Mouse (Mus musculus) c-Kit-negative CD71-positive TER-119-positive erythroid progenitor cells, embryonic 14.5 days (primary cell): ENCODE data around the gene Pde12.
"Not testable (repeated sequence)": the region's sequence is repeated elsewhere in the genome, so short reads cannot be mapped to it uniquely, and the experiment has no call there.

Experiments
- DNase-seq: peaks from one replicate; pipeline ENCODE4 v3.0.0-alpha.2; 2013; ENCODE audit warnings: low read depth, low spot score

The Pde12 gene

DNA sequence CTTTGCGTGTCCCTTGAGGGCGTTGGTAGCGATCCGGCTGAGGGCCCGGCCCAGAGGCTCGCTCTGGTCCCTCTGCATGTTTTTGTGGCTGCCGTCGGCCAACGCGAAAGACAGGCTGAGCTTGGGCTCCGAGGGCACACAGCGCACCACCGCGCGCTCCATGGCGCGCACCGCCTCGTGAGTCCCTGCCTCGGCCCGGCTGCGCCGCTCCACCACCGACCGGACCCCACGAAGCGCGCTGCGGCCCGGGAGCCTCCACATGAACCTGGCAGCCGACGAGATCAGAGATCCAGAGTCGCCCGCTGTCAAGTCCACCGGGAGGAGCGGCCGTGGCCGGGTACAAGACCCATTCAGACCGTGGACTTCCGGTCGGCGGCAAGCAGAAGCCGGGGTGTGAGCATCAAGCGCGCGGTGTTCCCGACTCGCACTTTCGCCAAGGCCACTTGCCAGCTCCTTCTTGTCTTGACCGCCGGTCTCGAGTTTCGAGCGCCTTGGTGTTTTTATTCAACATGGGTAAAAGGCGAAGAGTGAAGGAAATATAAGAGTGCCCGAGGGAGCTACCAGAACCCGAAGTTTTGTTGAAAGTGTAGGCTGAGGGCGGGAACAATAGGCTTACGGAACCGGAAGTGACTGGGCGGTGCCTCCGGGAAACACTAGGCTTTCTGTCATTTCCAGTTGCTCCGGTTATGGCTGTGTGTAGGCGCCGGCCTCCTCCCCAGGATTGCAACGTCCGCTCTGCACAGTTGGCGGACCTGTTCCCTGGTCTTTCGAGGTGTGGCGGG lies at the start of gene Pde12:
Gene Pde12, minus strand, starts transcription at position 592 of the 782 bp plus-strand sequence.
- DNase-seq = peak; percentile 88

DNA sequence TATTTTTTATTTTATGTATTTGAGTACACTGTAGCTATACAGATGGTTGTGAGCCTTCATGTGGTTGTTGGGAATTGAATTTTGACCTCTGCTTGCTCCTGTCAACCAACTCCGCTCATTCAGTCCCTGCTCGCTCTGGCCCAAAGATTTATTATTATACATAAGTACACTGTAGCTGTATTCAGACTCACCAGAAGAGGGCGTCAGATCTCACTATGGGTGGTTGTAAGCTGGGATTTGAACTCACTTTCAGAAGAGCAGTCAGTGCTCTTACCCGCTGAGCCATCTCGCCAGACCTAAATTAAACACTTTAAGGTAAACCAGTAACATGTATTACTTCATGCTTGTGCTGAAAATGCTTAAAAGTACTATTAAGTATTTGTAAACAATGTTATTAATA lies 35.6 kb upstream of the Pde12 start:
- DNase-seq = not testable (repeated sequence)

DNA sequence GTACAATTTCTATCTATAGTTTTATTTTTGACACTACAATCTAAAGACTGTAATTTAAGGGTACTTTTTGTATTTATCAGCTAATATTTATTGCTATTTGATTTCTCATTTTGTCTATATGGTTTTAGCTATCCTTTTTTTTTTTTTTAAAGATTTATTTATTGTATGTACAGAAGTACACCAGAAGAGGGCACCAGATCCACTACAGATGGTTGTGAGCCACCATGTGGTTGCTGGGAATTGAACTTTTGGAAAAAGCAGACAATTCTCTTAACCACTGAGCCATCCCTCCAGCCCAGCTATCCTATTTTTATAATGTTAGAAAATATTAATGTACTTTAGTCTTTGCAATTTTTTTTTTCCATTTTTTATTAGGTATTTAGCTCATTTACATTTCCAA lies 28.2 kb upstream of the Pde12 start:
- no peak for DNase-seq

DNA sequence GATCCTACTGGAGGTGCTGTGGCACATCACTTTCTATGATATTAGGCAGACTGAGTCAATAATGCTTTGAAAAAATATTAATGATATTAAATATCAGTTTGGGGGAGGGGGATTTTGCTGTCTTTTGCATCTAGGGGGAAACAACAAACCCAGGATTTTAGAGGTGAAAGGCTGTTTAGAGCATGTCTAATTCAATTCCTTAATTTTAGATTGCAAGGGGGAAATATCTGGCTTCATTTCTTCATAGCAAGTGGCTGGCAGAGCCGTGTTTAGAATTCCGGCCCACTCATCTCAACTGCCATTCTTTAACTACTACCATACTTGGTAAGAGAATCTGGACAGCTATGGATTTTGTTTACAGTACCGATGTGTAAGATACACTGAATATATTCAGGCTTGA lies 23.3 kb upstream of the Pde12 start, which contains the start of gene Dnah12:
Gene Dnah12, plus strand, starts transcription at position 301 of the 400 bp plus-strand sequence.
- DNase-seq = no peak

DNA sequence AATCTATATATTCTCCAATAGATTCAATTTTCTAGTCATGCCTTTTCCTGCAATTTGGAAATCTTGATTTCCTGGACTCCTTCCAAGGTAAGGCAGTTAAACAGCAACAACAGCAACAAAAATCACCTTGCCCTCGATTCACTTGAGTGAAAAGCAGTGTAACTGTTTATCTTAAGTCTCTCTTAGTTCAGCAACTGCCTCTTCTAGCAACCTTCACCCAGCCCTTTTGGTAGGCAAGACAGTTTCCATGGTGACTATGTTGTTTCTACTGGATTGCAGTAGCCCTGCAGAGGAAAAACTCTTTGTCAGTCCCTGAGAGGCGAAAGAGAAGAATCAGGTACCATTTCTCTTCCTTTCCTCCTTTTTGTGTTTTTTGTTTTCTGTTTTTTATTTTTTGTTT lies 21.7 kb upstream of the Pde12 start:
- DNase-seq = no peak

DNA sequence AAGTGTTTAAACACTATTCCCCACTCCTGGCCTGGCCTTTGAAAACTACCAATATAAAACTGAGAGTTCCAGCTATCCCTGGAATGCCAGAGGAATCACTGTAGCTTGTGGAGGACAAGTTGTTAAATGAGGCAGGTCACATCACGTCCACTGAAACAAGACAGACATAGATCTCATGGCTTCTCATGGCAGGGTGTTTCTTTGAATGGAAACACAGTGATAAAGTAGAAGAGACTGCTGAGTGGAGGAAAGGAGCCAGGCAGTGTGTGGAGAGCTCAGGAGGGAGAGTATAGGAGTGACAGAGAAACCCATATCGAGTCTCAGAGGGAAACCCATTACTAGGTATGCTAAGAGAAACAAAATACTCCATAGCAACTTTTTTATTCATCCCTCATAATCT lies 21.0 kb upstream of the Pde12 start:
- no peak for DNase-seq

DNA sequence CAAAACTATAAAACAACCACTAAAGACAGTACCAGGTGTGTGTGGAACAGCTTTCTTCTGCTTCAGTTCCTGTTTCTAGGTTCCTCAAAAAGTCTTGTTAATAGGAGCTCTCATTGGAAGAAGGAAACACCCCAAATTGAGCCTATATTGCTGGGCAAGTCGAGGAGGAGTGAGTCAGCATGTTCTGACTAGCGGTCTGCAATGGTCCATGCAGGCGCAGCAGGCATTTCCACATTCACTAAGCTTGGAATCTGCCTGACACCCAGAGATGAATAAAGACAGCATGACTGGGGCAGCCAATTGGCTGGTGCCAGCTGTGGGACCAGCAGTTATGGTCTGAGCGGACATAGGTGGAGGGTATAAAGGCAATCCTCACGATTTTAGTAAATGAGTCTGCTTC lies 6.1 kb upstream of the Pde12 start:
- peak; percentile 51 for DNase-seq

DNA sequence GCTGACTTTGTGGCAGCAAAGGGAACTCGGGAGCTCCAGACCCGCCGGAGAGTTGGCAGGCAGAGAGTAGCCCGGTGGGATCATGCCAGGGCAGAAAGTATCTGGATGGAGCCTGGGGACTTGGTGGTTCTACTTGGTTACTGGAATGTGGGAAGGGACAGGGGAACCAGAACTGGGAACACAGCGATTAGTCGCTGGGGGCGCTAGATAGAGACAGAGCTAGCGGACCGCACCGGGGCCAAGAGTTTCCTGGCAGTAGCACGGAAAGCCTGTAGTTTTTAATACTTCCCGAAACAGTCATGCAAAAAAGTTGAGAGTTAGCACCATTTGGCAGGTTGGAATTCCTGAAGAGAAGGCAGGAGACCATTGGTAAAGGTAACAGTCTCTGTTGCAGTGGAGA lies 5.7 kb upstream of the Pde12 start:
- peak; percentile 24 for DNase-seq

DNA sequence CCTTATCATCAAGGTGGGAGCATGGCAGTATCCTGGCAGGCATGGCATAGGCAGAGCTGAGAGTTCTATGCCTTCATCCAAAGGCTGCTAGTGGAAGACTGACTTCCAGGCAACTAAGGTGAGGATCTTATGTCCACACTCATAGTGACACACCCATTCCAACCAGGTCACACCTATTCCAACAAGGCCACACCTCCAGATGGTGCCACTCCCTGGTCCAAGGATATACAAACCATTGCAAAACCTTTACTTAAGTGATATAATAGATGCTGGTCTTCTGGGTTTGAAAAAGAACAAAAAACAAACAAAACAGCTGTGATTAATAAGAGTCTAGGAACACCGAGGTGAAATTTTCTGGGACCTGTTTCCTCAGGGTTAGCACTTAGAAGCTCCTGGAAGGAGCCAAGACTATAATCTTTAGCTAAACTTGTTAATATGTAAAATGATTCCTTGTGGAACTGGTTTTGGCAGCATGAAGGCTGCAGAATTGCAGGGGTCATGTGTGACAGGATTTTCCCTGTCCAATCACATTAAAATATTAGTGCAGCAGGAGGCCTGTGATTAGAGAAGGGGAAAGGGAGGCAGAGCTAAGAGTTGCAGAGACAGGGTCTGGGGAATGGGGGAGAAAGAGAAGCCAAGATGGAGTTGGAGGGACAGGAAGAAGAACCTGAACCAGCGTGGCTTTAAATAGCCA lies 4.9 kb upstream of the Pde12 start:
- DNase-seq = not testable (repeated sequence)

DNA sequence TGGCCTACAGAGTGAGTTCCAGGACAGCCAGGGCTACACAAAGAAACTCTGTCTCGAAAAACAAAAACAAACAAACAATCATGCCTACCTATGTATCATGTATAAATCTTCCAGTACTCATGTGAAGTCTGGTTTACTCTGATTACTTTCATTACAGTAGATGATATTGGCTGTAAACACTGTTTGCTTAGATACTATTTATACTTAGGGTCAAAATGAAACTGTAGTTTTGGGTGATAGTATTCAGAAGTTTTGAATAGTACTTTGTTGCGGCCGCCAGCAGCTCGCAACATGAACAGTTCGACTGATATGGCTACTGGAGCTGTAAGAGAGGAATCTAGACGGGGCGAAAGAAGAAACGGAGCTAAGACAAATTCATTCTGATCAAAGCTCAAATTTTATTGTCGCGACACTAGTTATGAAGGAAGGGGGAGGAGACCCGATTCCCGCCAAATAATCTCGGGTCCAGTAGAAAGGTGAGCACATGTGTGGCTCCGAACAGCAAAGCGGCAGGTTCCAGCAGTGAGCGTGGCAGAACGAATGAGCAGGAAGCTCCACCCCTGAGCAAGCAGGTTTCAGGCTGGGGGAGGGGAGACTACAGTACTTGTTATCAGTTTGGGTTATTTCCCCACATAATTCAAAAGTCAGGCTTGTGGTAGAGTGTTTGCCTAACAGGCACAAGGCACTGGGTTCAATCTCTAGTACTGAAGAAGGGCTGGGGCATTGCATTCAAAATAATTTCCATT lies 2.4 kb upstream of the Pde12 start:
- not testable (repeated sequence) for DNase-seq

DNA sequence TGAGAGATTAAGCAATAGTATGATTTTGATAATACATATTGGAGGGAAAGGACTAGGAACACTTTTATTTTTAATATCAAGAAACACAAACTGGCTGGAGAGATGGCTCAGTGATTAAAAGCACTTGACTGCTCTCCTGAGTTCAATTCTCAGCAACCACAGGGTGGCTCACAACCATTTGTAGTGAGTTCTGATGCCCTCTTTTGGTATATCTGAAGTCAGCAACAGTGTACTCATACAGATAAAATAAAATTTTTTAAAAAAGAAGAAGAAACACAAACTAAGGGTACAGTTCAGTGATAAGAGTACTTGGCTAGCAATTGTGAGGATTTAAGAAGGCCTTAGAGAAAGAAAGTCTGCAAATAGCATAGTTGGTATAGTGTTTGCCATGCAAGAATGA lies 1.3 kb upstream of the Pde12 start:
- DNase-seq = no peak

DNA sequence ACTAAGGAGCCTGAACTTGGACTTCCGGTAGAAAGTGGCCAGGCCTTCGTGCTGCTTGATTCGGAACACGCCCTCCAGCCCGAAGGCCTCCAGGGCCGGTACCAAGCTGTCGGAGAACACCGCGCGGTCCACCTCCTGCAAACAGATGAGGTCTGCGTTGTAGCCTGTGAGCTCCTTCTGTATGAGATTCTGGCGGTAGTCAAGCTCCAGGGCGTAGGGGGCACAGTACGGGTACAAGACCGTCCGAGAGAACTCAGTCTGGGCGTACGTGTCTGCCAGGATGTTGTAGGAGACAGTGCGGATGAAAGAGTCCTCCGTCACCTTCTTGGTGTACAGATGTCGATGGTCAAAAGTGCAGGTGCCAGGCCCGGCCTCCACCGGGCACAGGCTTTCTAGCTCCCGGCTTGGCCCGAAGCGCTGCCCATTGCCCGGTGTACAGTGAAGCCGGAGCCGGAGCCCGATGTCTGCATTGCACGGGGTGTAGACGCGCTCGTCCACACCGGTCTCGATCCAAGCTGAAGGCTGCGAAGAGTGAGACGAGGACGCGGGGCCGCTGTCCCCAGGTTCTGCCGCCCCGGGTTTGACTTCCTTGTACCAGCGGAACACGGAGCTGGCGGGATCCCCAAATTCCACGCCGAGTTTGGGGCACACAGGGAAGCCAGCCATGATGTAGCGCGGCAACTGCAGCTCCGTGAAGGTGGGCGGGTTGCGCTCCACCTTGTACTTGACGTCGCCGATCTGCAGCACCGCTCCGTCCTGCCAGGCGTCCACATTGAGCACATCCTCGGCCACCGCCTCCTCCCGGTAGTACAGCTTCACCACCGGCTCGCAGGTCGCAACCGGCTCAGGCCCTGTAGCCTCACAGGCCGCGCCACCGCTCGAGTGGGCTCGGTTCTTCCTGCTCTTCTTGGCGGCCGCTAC lies 1.1 kb downstream of the Pde12 start:
- peak; percentile 52 for DNase-seq

DNA sequence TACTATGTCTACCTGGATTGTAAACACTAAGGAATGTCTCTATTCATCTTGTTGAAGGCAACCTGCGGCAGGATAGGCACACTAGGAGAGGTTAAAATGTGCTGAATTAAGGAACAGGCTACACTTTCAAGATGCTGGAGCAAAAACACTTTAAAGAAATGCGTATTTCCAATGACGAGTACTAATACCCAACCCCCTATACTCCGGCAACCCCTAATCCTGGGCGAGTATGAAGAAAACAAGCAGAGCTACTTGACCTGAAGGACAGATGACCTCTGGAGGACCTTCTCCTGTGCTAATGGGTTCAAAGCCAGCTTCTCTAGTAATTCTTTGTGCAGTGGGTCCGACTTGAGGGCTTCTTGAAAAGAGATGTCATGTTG lies 1.7 kb downstream of the Pde12 start:
- no peak for DNase-seq

DNA sequence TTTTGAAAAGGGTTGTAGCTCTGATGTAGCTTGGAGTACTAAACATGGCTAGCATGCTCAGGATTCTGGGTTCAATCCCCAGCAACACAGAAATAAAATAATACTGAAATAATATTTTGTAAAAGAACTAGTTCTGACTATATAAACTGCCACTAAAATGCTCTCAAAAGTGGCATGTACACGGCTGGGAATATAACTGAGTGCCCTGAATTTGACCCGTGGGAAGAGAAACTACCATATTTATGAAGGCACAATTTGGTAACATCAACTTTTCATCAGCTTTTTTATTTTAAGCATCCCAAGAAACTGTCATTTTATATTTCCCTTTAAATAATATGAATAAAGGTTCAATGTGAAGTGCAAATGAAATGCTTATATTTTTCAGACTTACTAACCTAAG lies 5.8 kb downstream of the Pde12 start:
- no peak for DNase-seq

DNA sequence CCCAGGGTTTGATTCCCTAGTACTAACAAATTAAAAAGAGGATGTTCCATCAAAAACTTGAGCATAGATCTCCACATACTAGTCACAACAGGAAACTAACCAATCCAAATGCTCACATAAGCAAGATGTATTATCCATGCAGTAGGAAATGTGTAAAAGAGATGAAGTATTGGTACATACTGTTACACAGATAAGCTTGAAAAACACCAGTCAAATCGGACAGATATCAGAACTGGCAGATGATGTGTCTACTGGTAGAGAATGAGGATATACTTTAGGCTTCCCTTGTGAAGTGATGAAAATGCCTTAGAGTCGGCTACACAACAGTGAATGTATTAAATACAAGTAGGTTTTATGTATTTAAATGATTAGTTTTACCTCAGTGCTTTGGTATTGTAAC lies 7.2 kb downstream of the Pde12 start:
- DNase-seq = no peak

DNA sequence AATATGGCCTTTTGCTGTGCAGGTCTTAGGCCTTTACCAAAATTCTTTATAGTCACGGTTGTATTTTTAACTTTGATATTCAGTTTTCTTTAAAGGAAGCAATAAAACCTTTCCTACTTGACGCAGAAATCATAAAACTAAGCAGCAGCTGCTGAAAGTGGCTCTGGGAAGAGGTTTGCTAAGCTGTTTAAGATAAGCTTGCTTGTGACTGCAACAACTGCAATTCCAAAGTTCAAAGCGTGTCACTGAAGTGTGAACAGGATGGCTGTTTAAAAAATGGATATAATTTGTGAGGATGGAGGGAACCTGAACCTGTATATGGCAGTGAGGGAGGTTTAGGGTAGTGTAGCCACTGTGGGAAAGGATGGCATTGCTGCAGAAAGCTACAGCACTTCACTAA lies 7.7 kb downstream of the Pde12 start:
- DNase-seq = no peak

DNA sequence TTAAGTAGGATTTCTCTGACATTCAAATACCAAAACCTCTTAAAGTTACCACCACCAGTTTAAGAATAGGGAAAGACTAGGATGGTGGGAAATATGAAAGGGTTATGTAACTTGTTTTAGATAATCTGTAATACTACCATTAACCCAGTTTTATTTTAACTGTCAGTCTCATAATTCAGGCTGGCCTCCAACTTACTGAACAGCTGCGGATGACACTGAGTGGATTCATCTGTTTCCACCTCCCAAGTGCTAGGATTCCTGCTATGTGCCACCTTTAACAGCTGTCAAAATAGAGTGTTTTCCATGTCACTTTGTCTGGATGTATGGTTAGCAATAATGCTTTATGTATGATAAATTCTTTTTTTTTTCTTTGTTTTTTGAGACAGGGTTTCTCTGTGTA lies 9.4 kb downstream of the Pde12 start:
- DNase-seq = no peak

DNA sequence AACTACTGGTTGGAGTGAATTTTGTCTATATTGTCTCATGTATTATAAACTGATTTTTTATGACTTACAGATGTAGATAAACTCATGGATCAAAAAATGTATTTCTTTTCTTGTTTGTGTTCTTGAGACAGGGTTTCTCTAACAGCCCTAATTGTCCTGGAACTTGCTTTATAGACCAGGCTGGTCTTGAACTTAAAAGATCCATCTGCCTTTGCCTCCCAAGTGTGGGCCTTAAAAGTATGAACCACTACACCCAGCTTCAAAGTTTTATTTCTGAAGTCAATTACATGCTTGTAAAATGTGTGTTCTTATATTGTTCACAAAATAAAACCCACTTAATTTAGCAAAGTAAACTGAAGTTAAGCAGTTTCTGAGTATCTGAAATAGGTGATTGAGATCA lies 11.5 kb downstream of the Pde12 start:
- no peak for DNase-seq

DNA sequence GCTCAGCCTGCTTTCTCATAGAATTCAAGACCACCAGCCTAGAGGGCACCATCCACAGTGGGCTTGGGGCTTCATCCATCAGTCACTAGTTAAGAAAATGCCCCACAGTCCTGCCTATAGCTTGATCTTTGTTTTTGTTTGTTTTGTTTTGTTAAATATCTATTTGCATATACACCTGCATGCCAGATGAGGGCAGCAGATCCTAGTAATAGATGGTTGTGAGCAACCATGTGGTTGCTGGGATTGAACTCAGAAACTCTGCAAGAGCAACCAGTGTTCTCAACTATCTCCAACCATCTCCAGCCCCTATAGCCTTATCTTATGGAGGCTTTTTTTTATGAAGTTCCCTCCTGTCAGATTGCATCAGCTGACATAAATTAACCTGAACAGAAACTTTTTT lies 17.8 kb downstream of the Pde12 start:
- no peak for DNase-seq

DNA sequence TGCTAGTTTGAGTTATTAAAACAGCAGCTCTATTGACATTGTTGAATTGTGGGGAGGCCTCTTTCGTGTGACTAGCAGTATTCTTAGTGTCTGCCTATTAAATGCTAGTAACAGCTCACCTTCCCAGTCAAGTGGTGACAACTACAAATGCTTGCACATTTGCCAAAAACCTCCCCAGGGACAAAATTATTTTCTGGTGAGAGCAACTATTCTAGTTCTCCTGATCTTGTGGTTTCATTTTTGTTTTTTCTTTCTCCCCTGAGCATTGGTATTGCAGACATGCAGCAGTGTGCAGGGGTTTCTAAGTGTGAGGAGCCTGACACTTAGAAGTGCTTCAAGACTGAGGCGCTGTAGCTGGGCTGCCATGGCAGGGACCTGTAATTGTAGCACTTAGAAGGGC lies 21.9 kb downstream of the Pde12 start:
- no peak for DNase-seq

DNA sequence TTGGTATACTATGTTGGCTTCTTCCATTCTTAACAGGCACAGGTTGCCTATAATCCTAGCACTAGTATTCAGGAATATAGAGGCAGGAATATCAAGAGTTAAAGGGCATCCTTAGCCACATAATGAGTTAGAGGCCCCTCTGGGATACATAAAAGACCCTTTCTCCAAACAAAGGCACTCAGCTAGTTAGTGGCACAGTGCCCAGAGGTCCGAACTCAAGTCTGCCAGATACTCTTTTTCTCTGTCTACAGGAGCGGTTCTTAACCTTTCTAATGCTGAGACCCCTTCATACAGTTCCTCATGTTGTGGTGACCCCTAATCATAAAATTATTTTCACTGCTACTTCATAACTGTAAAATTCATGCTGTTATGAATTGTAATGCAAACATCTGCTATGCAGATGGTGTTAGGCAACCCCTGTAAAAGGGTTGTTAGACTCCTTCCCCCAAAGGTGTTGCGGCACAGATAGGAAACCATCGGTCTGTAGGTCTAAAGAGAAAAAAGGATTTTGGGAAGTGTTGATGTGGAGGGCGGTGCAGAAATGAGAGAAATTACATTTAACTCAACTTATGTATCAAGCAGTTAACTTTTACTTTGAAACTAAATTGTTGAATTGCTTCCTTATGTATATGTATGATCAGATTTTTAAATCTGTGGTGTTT lies 23.6 kb downstream of the Pde12 start:
- DNase-seq = no peak
